Mouse (Mus musculus) hindbrain, embryonic 14.5 days (tissue): Measurements from ENCODE around the gene Gtf2h4. TPM values are rescaled to one million over a fixed set of nuclear protein-coding genes. Genes with fewer than 3 reads are reported as not detected.

Experiments
- ATAC-seq: fragments of 200-750 bp; cut with Nextera tagmentation; 2 replicates; pipeline ENCODE4 v1.8.0; 2017; ENCODE audit warnings: moderate number of reproducible peaks, mild to moderate bottlenecking, moderate TSS enrichment, moderate library complexity; ENCODE audit not compliant: low FRiP score
- DNase-seq: peaks from one replicate; pipeline ENCODE4 v3.0.0-alpha.2; 2015; ENCODE audit warnings: low spot score
- H3K27ac ChIP-seq: fragments of 300-500 bp; sonication (generic); 2 replicates; pipeline ENCODE4 v1.5.1; 2014; ENCODE audit warnings: mild to moderate bottlenecking, moderate library complexity
- H3K27me3 ChIP-seq: fragments of 300-500 bp; sonication (generic); 2 replicates; pipeline ENCODE4 v1.6.1; 2014; ENCODE audit warnings: mild to moderate bottlenecking, low read length, mixed read lengths; ENCODE audit not compliant: control insufficient read depth, insufficient read depth
- H3K36me3 ChIP-seq: fragments of 300-500 bp; sonication (generic); replicated peaks from 2 replicates; pipeline ENCODE4 v1.6.1; 2014; ENCODE audit not compliant: control insufficient read depth, insufficient read depth
- H3K4me1 ChIP-seq: fragments of 300-500 bp; sonication (generic); replicated peaks from 2 replicates; pipeline ENCODE4 v1.6.1; 2014; ENCODE audit warnings: antibody characterized with exemption, low read length, mixed read lengths; ENCODE audit not compliant: control insufficient read depth, insufficient read depth
- H3K4me2 ChIP-seq: fragments of 300-500 bp; sonication (generic); replicated peaks from 2 replicates; pipeline ENCODE4 v1.6.1; 2014; ENCODE audit warnings: mild to moderate bottlenecking, moderate library complexity
- H3K4me3 ChIP-seq: fragments of 300-500 bp; sonication (generic); replicated peaks from 2 replicates; pipeline ENCODE4 v1.5.1; 2014; ENCODE audit warnings: mild to moderate bottlenecking, low read length
- H3K9ac ChIP-seq: fragments of 300-500 bp; sonication (generic); 2 replicates; pipeline ENCODE4 v1.6.1; 2014
- H3K9me3 ChIP-seq: fragments of 300-500 bp; sonication (generic); 2 replicates; pipeline ENCODE4 v1.6.1; 2016; ENCODE audit warnings: low read length; ENCODE audit not compliant: control insufficient read depth
- WGBS: fragments of 180-500 bp; shearing (Covaris S2); extraction: QIAGEN DNeasy Blood & Tissue Kit; methylation state at CpG from one replicate; pipeline ENCODE4 v1.1.7; 2014; 5-methylcytosine and 5-hydroxymethylcytosine counted together
- polyA plus RNA-seq: library from polyadenylated mRNA; unstranded; fragments of >200 nt; fragmentation: Nextera tagmentation; extraction: Ambion mirVana; gene quantifications from 2 replicates; pipeline ENCODE4 v1.2.1, GENCODE M21; 2014

The Gtf2h4 gene
- polyA plus RNA-seq = 21.3 and 22.8 TPM in 2 replicates

DNA sequence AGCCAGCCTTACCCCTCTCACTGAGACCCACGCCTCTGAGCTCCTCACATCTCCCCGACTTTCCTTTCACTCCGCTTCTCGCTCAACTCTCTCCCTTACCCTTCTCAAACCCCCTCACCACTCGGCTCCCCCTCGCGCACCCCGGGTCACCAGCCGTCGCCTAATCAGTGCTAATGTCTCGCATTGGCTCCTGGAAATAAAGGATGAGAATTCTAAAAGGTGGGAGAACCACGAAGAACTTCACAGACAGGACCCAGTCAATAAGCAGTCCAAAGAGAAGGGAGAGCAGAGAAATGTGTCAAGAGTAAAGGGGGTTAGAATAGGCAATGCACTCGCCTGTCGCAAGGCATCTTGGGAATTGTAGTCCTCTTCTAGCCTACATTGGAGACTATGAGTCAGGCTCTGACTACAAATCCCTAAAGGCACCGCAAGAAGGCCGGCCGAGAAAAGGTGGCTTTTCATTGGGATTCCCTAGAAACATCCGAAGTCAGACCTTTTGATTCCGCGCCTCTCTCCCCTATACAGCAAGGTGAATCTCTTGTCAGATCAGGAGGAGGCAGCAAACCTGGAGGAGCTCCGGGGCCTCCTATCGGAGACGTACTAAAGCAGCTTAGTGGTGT, at the start of gene Gtf2h4:
Gene Gtf2h4, minus strand, starts transcription at position 324 of the 620 bp plus-strand sequence.
- ATAC-seq = peak; percentile 97
- peak; percentile 96 for DNase-seq
- 2% methylated on average over 23 of the region's 23 CpGs for WGBS
- Histone ChIP-seq H3K4me2 (peak within 1 kb of the TSS; percentile 75), H3K27ac (0 out of 2 replicates have a peak within 1 kb of the TSS, but pooled peaks have one; percentile 14), H3K9me3 (no peaks in the 10 kb centered on the region), H3K9ac (peak within 1 kb of the TSS; percentile 78), H3K4me3 (peak within 1 kb of the TSS; percentile 61), H3K27me3 (no peaks in the 10 kb centered on the region), H3K4me1 (peaks cover 7% of the 10 kb centered on the region; the same call in 1 of the 2 replicates), H3K36me3 (0 out of 2 replicates have a peak, but pooled peaks cover 4% of the 10 kb centered on the region)

DNA sequence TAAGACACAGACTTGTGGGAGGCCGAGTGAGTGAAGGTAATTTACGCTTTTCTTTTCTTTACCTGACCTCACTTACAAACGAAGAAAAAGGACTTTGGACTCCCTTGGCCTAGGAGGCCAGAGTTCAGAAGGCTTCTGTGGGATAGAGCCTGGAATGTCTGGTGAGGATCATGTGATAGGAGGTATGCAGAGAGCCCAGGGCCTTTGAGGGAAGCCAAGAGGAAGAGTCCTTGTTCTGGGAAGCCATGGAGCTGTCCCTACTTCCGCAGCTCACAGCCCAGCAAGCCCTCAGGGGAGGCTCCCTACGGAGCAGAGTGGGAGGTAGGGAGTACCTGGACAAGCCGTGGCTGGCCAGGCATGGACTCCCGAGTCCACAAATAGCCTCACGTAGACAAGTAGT, 48.1 kb upstream of the Gtf2h4 start:
- Histone ChIP-seq H3K4me1 (peaks cover 6% of the 10 kb centered on the region; the same call in 1 of the 2 replicates), H3K27me3 (no peaks in the 10 kb centered on the region), H3K27ac (no peak overlapping the region), H3K9ac (no peak overlapping the region), H3K9me3 (no peaks in the 10 kb centered on the region), H3K4me3 (no peak overlapping the region), H3K36me3 (no peaks in the 10 kb centered on the region), H3K4me2 (no peak overlapping the region)
- no peak for DNase-seq
- ATAC-seq = no peak
- 72% methylated on average over 8 of the region's 8 CpGs for WGBS

DNA sequence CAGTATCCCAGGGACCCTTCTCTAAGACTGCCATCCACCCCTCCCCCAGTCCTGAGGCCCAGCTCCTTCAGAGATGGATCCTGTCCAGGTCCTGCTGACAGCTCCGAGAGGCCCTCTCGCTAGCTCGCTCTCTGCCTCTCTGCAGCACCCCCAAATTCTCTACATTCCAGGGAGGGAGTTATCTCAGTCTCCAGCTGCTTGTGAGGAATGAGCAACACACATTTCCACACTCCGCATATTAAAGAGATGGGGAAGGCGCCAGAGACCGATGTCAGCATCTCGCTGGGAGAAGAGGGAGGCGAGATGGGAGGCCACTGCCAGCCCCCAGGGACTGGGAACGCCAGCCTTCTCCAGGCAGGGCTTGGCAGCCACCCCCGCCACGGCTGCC, 46.8 kb upstream of the Gtf2h4 start:
- H3K4me3 ChIP-seq = no peak overlapping the region
- peak overlapping the region; percentile 12; the same call in 1 of the 2 replicates for H3K4me2 ChIP-seq
- no peaks in the 10 kb centered on the region for H3K36me3 ChIP-seq
- no peak overlapping the region for H3K9ac ChIP-seq
- H3K4me1 ChIP-seq = peaks cover 6% of the 10 kb centered on the region; the same call in 1 of the 2 replicates
- no peak; the same call in 1 of the 2 replicates for ATAC-seq
- peak overlapping the region; percentile 43; the same call in 1 of the 2 replicates for H3K27ac ChIP-seq
- no peaks in the 10 kb centered on the region for H3K9me3 ChIP-seq
- no peak for DNase-seq
- no peaks in the 10 kb centered on the region for H3K27me3 ChIP-seq
- WGBS = 10% methylated on average over 11 of the region's 11 CpGs

DNA sequence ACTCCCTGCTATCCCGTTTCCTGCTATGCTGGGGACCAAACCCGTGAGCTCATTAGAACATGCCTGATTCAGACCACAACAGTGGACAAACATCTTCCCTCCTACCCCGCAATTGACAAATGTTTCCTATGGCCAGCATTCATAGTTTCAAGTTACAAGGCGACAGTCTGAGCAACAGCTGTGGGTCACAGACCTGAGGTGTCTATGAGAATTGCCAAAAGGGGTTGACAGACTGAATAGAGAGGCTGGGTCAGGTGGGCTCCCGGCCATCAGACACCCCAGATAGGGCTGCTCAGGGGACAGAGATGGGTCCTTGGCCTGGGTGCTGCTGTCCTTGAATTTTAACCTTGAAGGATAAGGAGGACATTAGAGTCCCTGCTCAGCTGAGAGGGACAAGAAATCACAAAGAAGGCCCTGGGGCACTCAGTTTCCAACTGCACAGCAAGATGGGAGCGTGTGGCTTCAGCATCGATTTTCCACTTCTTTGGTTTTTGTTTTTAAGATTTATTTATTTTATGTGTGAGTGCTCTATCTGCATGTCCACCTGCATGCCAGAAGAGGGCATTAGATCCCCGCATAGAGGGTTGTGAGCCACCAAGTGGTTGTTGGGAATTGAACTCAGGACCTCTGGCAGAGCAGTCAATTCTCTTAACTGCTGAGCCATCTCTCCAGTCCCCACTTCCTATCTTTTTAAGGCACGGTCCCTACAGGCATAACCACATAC, 46.2 kb upstream of the Gtf2h4 start:
- ATAC-seq = no peak
- WGBS = 66% methylated on average over 9 of the region's 9 CpGs
- DNase-seq = no peak
- peaks cover 6% of the 10 kb centered on the region; the same call in 1 of the 2 replicates for H3K4me1 ChIP-seq
- H3K4me2 ChIP-seq = no peak overlapping the region; the same call in 1 of the 2 replicates
- H3K27me3 ChIP-seq = no peaks in the 10 kb centered on the region
- no peak overlapping the region for H3K4me3 ChIP-seq
- H3K27ac ChIP-seq = peak overlapping the region; percentile 43; the same call in 1 of the 2 replicates
- H3K36me3 ChIP-seq = no peaks in the 10 kb centered on the region
- no peak overlapping the region for H3K9ac ChIP-seq
- no peaks in the 10 kb centered on the region for H3K9me3 ChIP-seq

- WGBS = 82% methylated on average over 6 of the region's 6 CpGs
Measured at GRCm38 (mm10) chr17:35717080-35717479, 43.5 kb upstream of the Gtf2h4 start.

GRCm38 (mm10) chr17:35716114-35716513, 42.6 kb upstream of the Gtf2h4 start:
- Histone ChIP-seq H3K9me3 (no peaks in the 10 kb centered on the region), H3K27ac (no peak overlapping the region), H3K36me3 (no peaks in the 10 kb centered on the region), H3K27me3 (no peaks in the 10 kb centered on the region), H3K4me2 (no peak overlapping the region), H3K4me1 (peaks cover 7% of the 10 kb centered on the region), H3K9ac (no peak overlapping the region), H3K4me3 (no peak overlapping the region)
- no peak for DNase-seq
- 92% methylated on average over 3 of the region's 3 CpGs for WGBS
- ATAC-seq = no peak

More at GRCm38 (mm10) chr17:35717080-35717479, 43.5 kb upstream of the Gtf2h4 start:
- peaks cover 6% of the 10 kb centered on the region; the same call in 1 of the 2 replicates for H3K4me1 ChIP-seq
- no peak overlapping the region for H3K4me3 ChIP-seq
- no peak overlapping the region for H3K9ac ChIP-seq
- no peaks in the 10 kb centered on the region for H3K27me3 ChIP-seq
- H3K4me2 ChIP-seq = no peak overlapping the region
- H3K27ac ChIP-seq = no peak overlapping the region
- DNase-seq (no peak), ATAC-seq (no peak)
- no peaks in the 10 kb centered on the region for H3K36me3 ChIP-seq
- no peaks in the 10 kb centered on the region for H3K9me3 ChIP-seq

GRCm38 (mm10) chr17:35710705-35711347, 37.3 kb upstream of the Gtf2h4 start:
- no peak overlapping the region for H3K9ac ChIP-seq
- H3K4me1 ChIP-seq = peaks cover 10% of the 10 kb centered on the region
- peak overlapping the region; percentile 66; the same call in 1 of the 2 replicates for H3K27ac ChIP-seq
- H3K36me3 ChIP-seq = no peaks in the 10 kb centered on the region
- no peak overlapping the region for H3K4me2 ChIP-seq
- ATAC-seq (peak; percentile 65; the same call in 1 of the 2 replicates), DNase-seq (peak; percentile 67)
- no peaks in the 10 kb centered on the region for H3K9me3 ChIP-seq
- no peaks in the 10 kb centered on the region for H3K27me3 ChIP-seq
- 21% methylated on average over 8 of the region's 8 CpGs for WGBS
- H3K4me3 ChIP-seq = no peak overlapping the region

DNA sequence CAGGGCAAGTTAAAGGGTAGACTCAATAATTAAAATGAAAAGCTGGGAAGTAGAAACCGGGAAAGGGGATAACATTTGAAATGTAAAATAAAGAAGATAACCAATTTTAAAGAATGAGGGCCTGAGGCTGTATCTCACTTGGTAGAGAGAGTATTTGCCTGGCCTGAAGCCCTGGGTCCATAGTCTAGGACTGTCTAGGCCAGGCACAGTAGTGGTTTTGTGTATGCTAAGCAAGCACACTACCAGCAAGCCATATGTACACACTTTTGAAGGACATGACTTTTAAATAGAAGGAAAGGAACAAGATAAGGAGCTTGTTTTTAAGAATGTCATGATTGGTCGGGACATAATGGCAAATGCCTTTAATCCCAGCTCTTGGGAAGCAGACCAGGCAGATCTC, 35.1 kb upstream of the Gtf2h4 start:
- H3K36me3 ChIP-seq = no peaks in the 10 kb centered on the region
- H3K4me1 ChIP-seq = peaks cover 27% of the 10 kb centered on the region
- DNase-seq (no peak), ATAC-seq (no peak)
- H3K9me3 ChIP-seq = no peaks in the 10 kb centered on the region
- no peak overlapping the region for H3K9ac ChIP-seq
- H3K27ac ChIP-seq = no peak overlapping the region
- 87% methylated on average over 2 of the region's 2 CpGs for WGBS
- no peaks in the 10 kb centered on the region for H3K27me3 ChIP-seq
- no peak overlapping the region for H3K4me2 ChIP-seq
- no peak overlapping the region for H3K4me3 ChIP-seq

DNA sequence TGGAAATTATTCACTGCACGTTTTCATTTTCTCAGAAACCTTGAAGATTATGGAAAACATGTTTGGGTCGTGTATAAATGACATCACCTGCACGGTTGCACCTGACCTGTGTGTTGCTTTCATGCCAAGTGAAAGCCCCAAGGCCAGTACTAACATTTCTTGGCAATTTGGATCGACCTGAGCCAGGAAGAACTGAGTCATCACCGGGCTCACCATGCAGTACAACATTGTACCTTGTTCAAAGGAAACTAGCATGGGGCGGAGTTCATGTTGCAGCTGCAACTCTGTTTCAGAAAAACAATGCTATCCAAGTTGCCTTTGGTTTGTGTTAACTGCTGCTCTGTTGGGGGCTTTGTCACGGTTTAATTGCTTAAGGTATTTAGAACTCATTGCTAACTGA, 34.4 kb upstream of the Gtf2h4 start:
- no peak for DNase-seq
- H3K9me3 ChIP-seq = no peaks in the 10 kb centered on the region
- ATAC-seq = no peak
- 66% methylated on average over 7 of the region's 7 CpGs for WGBS
- no peaks in the 10 kb centered on the region for H3K27me3 ChIP-seq
- H3K9ac ChIP-seq = no peak overlapping the region
- H3K27ac ChIP-seq = no peak overlapping the region
- no peak overlapping the region for H3K4me2 ChIP-seq
- H3K4me3 ChIP-seq = no peak overlapping the region
- H3K4me1 ChIP-seq = peaks cover 28% of the 10 kb centered on the region
- no peaks in the 10 kb centered on the region for H3K36me3 ChIP-seq
